Mouse (Mus musculus) leukemia stem cell, adult 10-12 weeks (primary cell): ENCODE results near the gene Lyl1. TPM values are rescaled to one million over a fixed set of nuclear protein-coding genes. Genes with fewer than 3 reads are reported as not detected.

Experiments used
- polyA plus RNA-seq: library from polyadenylated mRNA; stranded (reverse); fragments of >175 nt; gene quantifications from 2 replicates; pipeline ENCODE4 v1.2.3, GENCODE M21; 2012; ENCODE audit warnings: low replicate concordance

The Lyl1 gene
- 190 and 269 TPM in 2 replicates for polyA plus RNA-seq

GRCm38 (mm10) chr8:84700941-84701911, at the start of gene Lyl1:
TSS of gene Lyl1 (plus strand) at chr8:84701457.

GRCm38 (mm10) chr8:84662581-84663065, 38.6 kb upstream of the Lyl1 start, which contains the start of gene Ier2:
TSS of gene Ier2 (minus strand) at chr8:84662852.

GRCm38 (mm10) chr8:84686191-84687002, 14.9 kb upstream of the Lyl1 start, which contains the start of gene Trmt1:
TSS of gene Trmt1 (plus strand) at chr8:84686307.

DNA sequence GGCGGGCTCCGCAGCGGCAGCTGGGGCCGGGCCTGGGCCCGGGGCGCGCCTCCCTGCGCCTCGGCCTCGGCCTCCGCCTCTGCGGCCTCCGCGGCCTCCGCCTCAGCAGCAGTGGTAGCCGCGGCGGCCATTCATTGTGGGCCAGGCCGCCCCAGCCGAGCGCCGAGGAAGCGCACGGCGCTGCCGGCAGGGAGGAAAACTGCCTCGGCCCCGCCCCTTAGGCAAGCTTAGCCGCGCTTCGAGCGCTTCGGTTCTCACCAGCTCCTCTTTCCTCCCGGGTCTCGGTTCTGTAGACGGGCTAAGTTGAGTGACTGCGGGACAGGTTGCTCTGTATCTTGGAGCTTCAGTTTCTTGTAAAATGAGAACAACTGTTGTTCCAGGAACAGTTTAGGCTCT, 13.6 kb upstream of the Lyl1 start, which contains the start of gene Nacc1:
Nacc1 (minus strand) TSS at position 158 of the 396 bp plus-strand sequence.

DNA sequence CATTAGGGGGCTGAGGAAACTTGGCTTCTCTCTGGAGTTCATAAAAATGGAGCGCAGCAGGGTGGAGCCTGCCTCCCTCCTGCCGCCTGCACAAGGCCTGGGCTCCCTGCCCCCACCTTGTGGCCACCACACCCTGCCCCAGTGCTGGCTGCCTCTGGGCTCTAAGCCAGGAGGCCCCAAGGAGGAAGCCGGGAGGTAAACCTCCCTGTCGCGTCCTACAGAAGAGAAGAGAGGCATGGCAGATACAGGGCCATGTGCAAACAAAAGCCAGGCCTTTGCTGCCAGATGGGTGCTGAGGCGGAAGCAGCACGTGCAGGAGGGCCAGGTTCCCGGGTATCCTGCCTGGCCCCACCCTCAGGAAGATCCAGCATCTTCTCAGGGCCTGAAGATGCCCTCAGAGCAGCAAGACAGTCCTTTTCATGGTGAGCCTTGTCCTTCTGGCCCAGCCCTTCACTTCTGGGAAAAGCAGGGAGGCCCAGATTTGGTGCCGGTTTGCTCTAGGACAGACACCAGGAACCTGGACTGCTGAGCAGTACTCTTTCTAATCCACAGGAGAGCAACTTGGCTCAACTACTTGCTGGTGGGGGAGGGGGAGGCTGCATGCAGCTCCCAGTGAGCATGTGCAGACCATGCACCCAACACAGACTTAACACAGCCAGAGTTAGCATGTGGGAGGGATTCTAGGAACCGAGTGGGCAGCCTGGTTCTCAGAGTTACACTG, 21.8 kb downstream of the Lyl1 start, which contains the start of gene G430095P16Rik:
G430095P16Rik (plus strand) TSS at position 158 of the 721 bp plus-strand sequence.

Other genes with a start within 250 kb of the Lyl1 start
- 84.4 and 161 TPM in 2 replicates for gene Ier2, start 38.6 kb upstream of the Lyl1 start, polyA plus RNA-seq
- gene Trmt1, start 15.2 kb upstream of the Lyl1 start, polyA plus RNA-seq, result 263 and 316 TPM in 2 replicates
- gene Nacc1, start 13.6 kb upstream of the Lyl1 start, polyA plus RNA-seq, result 145 and 272 TPM in 2 replicates
- gene G430095P16Rik, start 21.6 kb downstream of the Lyl1 start, polyA plus RNA-seq, result 27.2 and 30.1 TPM in 2 replicates
- gene Nfix, start 98.9 kb downstream of the Lyl1 start, polyA plus RNA-seq, result 88.8 and 111 TPM in 2 replicates
- gene Dand5, start 121.4 kb downstream of the Lyl1 start, polyA plus RNA-seq, result 1.6 and 2.0 TPM in 2 replicates
- 50.6 and 92.7 TPM in 2 replicates for gene Gadd45gip1, start 130.1 kb downstream of the Lyl1 start, polyA plus RNA-seq
- 1,135 and 1,429 TPM in 2 replicates for gene Rad23a, start 139.2 kb downstream of the Lyl1 start, polyA plus RNA-seq
- 243 and 806 TPM in 2 replicates for gene Calr, start 145.5 kb downstream of the Lyl1 start, polyA plus RNA-seq
- 41.5 and 103 TPM in 2 replicates for gene Farsa, start 155.5 kb downstream of the Lyl1 start, polyA plus RNA-seq
- gene Syce2, start 170.7 kb downstream of the Lyl1 start, polyA plus RNA-seq, result 58.0 and 82.4 TPM in 2 replicates
- 47.9 and 84.2 TPM in 2 replicates for gene Gcdh, start 192.5 kb downstream of the Lyl1 start, polyA plus RNA-seq
- gene Klf1, start 200.5 kb downstream of the Lyl1 start, polyA plus RNA-seq, result 1,095 and 1,669 TPM in 2 replicates
- 14.5 and 50.4 TPM in 2 replicates for gene Dnase2a, start 207.1 kb downstream of the Lyl1 start, polyA plus RNA-seq
- 0.66 and 1.1 TPM in 2 replicates for gene Mast1, start 235.9 kb downstream of the Lyl1 start, polyA plus RNA-seq
- not detected in 2 replicates for gene Rtbdn, start 245.5 kb downstream of the Lyl1 start, polyA plus RNA-seq